Mouse (Mus musculus): ENCODE data around the gene Tmem95. TPM values are rescaled to one million over a fixed set of nuclear protein-coding genes. Genes with fewer than 3 reads are reported as not detected.

Gene Tmem95
- polyA plus RNA-seq, 1 experiment from 2014 or later, result not detected

DNA sequence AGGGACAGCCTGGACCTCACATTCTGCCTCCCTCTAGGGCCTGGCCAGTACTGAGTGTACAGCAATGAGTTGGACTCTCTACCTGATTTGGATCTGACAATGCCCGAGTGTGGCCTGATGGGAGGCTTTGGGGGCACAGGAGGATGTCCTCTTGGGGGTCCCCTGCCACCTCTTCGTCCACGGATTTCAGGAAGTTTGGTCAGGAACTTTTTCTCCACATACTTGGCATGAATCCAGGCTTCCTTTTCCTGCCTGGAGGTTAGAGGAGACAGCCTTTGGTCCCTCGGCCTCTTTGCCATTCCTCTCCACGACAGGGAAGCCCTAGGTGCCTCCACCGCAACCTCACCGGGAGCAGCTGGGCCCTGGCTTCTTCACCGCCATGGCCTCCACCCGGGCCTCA, 6.4 kb upstream of the Tmem95 start:
- Histone ChIP-seq H3K36me3 (ENCODE audit: control insufficient read depth, insufficient read depth) (no peaks in the 10 kb centered on the region), H3K4me1 (ENCODE audit: control insufficient read depth, insufficient read depth, low read length) (peaks cover 18% of the 10 kb centered on the region), H3K9me3 (replicated peaks; ENCODE audit: control insufficient read depth, low read length) (no peaks in the 10 kb centered on the region), H3K4me2 (ENCODE audit: low read depth, low read length) (peak overlapping the region; percentile 12; the same call in 1 of the 2 replicates), H3K4me3 (ENCODE audit: low read length) (no peak overlapping the region), H3K27ac (ENCODE audit: low read length) (peak overlapping the region; percentile 12; the same call in 1 of the 2 replicates), H3K27me3 (ENCODE audit: control insufficient read depth, insufficient read depth, low read length) (no peaks in the 10 kb centered on the region), H3K9ac (ENCODE audit: low read length) (no peak overlapping the region)
- ATAC-seq (replicated peaks; ENCODE audit: extremely low read depth, insufficient read depth, low FRiP score), result no peak
- 56% methylated on average over 9 of the region's 9 CpGs for WGBS

DNA sequence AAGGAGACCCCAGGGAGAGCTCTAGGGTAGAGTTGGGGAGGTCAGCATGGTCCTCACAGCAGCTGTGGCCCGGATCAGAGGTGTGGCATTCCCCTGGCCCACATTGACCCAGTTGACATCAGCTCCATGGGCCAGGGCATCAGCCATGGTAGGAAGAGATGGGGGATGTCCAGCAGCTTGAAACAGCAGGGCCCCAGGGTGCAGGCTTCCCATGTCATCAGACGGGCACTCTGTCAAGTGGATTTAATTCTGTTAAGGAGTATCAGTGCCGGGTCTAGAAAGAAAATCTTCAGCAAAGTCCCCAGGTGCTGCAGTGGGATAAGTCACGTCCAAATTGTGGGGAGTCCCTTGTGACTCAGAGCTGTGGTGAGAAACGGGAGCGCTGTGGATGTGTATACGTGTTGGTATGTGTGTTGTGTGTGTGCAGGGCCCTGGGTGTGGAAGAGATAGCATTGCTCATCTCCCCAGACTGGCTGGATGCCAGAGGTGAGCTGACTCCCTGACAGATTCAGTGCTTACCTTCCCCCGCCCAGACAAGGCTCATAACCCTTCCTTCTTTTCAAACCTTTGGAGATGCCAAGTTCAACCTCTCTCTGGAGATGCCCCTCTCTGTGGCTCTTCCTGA, 5.8 kb upstream of the Tmem95 start:
- no peak overlapping the region for H3K4me3 ChIP-seq (ENCODE audit: low read length)
- no peaks in the 10 kb centered on the region for H3K36me3 ChIP-seq (ENCODE audit: control insufficient read depth, insufficient read depth)
- no peak overlapping the region for H3K4me2 ChIP-seq (ENCODE audit: low read depth, low read length)
- H3K27ac ChIP-seq (ENCODE audit: low read length), result peak overlapping the region; percentile 12; the same call in 1 of the 2 replicates
- WGBS, result 74% methylated on average over 8 of the region's 8 CpGs
- H3K27me3 ChIP-seq (ENCODE audit: control insufficient read depth, insufficient read depth, low read length), result no peaks in the 10 kb centered on the region
- no peaks in the 10 kb centered on the region for H3K9me3 ChIP-seq (replicated peaks; ENCODE audit: control insufficient read depth, low read length)
- H3K9ac ChIP-seq (ENCODE audit: low read length), result no peak overlapping the region
- ATAC-seq (replicated peaks; ENCODE audit: extremely low read depth, insufficient read depth, low FRiP score), result no peak
- H3K4me1 ChIP-seq (ENCODE audit: control insufficient read depth, insufficient read depth, low read length), result peaks cover 18% of the 10 kb centered on the region

DNA sequence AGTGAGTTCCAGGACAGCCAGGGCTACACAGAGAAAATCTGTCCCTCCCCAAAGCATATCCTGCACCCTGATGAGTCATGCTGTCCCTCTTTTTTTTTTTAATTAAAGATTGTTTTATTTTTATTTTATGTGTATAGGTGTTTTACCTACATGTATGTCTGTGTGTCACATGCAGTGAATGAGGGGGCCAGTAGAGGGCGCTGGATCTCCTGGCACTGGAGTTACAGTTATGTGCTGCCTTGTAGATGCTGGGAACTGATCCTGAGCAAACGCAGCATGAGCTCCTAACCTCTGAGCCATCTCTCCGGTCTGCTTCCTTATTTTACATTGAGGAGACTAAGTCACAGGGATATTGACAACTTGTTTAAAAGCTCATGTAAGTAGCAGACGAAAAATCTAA, 5.2 kb upstream of the Tmem95 start:
- no peaks in the 10 kb centered on the region for H3K27me3 ChIP-seq (ENCODE audit: control insufficient read depth, insufficient read depth, low read length)

DNA sequence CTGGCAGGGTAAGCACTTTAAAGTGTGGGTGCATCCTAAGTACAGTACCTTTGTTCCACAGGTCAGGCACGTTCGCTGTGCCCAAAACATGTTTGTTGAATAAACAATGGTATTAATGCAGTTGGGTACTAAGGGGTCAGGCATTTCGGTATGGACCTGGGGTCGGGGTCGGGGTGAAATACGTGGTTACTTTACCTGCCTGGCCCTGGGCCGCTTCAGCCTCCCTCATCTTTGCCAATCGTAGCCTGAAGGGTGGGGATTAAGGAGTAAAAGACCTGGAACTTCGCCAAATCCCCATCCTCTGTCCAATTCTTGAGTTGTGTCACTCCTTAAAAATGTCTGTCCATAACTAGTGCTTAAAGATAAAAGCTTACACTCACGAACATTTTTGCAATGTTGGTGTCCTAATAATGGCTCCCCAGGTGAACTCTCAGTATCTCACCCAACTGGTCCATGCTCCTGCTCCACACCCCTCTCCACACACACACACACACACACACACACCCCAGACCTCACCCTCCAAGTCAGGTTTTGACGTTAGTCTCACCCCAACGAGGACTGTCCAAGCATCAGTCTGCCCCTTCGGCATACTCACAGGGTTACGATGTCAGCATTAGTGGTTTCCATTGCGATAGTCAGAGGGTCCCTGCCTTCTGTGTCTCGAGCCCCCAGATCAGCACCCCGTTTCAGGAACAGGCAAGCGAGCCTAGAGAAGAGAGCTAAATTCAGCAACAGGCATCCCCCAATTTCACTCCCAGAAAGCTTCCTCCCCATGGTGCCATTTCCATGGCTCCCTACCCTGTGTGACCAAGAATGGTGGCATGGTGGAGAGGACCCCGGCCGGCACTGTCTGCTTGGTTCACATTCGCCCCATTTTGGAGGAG, 4.2 kb upstream of the Tmem95 start:
- H3K4me1 ChIP-seq (ENCODE audit: control insufficient read depth, insufficient read depth, low read length), result peaks cover 22% of the 10 kb centered on the region
- H3K36me3 ChIP-seq (ENCODE audit: control insufficient read depth, insufficient read depth), result no peaks in the 10 kb centered on the region
- ATAC-seq (replicated peaks; ENCODE audit: extremely low read depth, insufficient read depth, low FRiP score), result no peak
- WGBS, result 59% methylated on average over 21 of the region's 21 CpGs
- peak overlapping the region; percentile 94 for H3K27ac ChIP-seq (ENCODE audit: low read length)
- no peaks in the 10 kb centered on the region for H3K9me3 ChIP-seq (replicated peaks; ENCODE audit: control insufficient read depth, low read length)
- H3K4me3 ChIP-seq (ENCODE audit: low read length), result peak overlapping the region; percentile 69
- H3K4me2 ChIP-seq (ENCODE audit: low read depth, low read length), result peak overlapping the region; percentile 93
- no peaks in the 10 kb centered on the region for H3K27me3 ChIP-seq (ENCODE audit: control insufficient read depth, insufficient read depth, low read length)
- peak overlapping the region; percentile 81 for H3K9ac ChIP-seq (ENCODE audit: low read length)

More for the DNA sequence above, 5.2 kb upstream of the Tmem95 start:
- Histone ChIP-seq H3K4me1 (ENCODE audit: control insufficient read depth, insufficient read depth, low read length) (peaks cover 18% of the 10 kb centered on the region), H3K27ac (ENCODE audit: low read length) (no peak overlapping the region), H3K4me3 (ENCODE audit: low read length) (no peak overlapping the region), H3K4me2 (ENCODE audit: low read depth, low read length) (no peak overlapping the region), H3K9ac (ENCODE audit: low read length) (no peak overlapping the region), H3K36me3 (ENCODE audit: control insufficient read depth, insufficient read depth) (no peaks in the 10 kb centered on the region), H3K9me3 (replicated peaks; ENCODE audit: control insufficient read depth, low read length) (no peaks in the 10 kb centered on the region)
- no peak for ATAC-seq (replicated peaks; ENCODE audit: extremely low read depth, insufficient read depth, low FRiP score)
- 62% methylated on average over 4 of the region's 4 CpGs for WGBS

DNA sequence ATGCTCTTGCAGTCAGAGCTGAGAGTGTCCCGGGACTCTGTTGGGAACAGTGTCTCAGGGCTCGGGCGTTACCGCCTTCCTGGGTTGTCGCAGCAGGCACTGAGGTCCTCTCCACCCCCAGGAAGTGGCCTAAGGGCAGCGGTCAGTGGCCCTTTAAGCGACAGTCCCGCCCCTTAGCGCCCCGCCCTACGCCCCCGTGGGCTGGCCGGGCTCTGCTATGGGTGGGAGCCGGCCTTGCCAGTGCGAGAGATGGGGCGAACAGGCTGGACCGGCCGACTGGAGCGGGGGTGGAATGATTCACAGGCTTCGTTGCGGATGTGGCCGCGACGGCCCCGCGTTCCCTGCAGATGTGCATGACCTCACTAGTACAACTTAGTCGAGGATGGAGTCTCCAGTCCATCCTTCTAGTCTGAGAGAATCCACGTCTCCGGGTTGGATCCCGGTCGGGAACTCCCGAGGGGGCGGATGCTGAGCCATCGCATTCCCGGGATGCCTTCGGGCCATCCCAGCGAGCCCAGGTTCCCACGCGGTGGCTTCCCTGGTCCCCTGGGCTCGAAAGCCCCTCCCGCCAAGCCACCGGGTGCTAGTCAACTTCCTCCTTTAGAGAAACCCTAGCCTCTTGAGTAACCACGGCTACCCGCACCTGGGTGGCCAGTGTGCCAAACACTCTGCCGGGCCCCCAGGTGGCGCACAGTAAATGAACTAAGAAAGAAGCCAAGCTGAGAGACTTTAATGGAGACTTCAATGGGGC, 3.2 kb upstream of the Tmem95 start, which contains the start of gene Kctd11:
TSS of gene Kctd11 (minus strand) at position 554 of the 751 bp plus-strand sequence.
- peak; percentile 87 for ATAC-seq (replicated peaks; ENCODE audit: extremely low read depth, insufficient read depth, low FRiP score)
- 0% methylated on average over 42 of the region's 46 CpGs for WGBS
- Histone ChIP-seq H3K9ac (ENCODE audit: low read length) (peak within 1 kb of the TSS; percentile 81), H3K4me1 (ENCODE audit: control insufficient read depth, insufficient read depth, low read length) (peaks cover 23% of the 10 kb centered on the region), H3K27ac (ENCODE audit: low read length) (peak within 1 kb of the TSS; percentile 94), H3K4me2 (ENCODE audit: low read depth, low read length) (peak within 1 kb of the TSS; percentile 93), H3K4me3 (ENCODE audit: low read length) (peak within 1 kb of the TSS; percentile 69), H3K36me3 (ENCODE audit: control insufficient read depth, insufficient read depth) (no peaks in the 10 kb centered on the region), H3K27me3 (ENCODE audit: control insufficient read depth, insufficient read depth, low read length) (no peaks in the 10 kb centered on the region), H3K9me3 (replicated peaks; ENCODE audit: control insufficient read depth, low read length) (no peaks in the 10 kb centered on the region)

DNA sequence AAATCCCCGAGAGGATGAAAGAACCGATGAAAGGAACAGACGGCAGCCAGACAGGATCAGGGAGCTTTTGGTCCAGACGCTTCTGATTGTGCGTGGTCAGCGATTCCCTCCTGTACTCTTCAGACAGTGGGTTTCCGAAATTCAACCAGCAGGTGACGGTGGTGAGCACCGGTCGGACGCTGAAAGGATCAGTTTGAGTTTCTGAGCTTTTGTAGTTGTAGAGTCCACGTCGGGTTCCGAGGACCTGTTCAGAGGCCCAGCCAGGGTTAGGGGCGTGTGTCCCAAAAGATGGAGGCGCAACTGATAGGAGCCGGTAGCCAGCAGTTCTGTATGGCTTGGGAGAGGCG, 2.7 kb upstream of the Tmem95 start:
- Histone ChIP-seq H3K27ac (ENCODE audit: low read length) (peak overlapping the region; percentile 94), H3K27me3 (ENCODE audit: control insufficient read depth, insufficient read depth, low read length) (no peaks in the 10 kb centered on the region), H3K4me2 (ENCODE audit: low read depth, low read length) (peak overlapping the region; percentile 93), H3K9ac (ENCODE audit: low read length) (peak overlapping the region; percentile 81), H3K36me3 (ENCODE audit: control insufficient read depth, insufficient read depth) (no peaks in the 10 kb centered on the region), H3K4me3 (ENCODE audit: low read length) (peak overlapping the region; percentile 69), H3K9me3 (replicated peaks; ENCODE audit: control insufficient read depth, low read length) (no peaks in the 10 kb centered on the region), H3K4me1 (ENCODE audit: control insufficient read depth, insufficient read depth, low read length) (peaks cover 23% of the 10 kb centered on the region)
- ATAC-seq (replicated peaks; ENCODE audit: extremely low read depth, insufficient read depth, low FRiP score), result peak; percentile 52
- 0% methylated on average over 18 of the region's 18 CpGs for WGBS

DNA sequence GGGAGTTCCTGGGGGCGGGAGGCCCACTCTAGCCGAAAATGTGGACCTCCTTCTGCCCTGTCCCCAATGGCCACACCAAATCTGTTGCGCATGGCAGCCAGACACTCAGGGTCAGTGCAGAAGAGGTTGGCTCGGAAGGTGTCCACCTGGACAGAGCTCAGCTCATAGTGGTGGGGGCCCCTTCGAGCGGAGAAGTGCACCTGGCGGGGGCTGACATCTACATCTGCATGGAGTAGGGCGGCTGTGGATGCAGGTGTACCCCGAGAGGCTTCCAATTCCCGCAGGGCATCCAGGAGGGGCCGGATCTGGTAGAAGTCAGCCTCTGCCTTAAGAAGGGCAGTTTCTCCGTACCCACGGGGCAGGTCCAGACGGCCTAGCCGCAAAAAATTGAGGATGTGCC, 1.9 kb upstream of the Tmem95 start:
- Histone ChIP-seq H3K9me3 (replicated peaks; ENCODE audit: control insufficient read depth, low read length) (no peaks in the 10 kb centered on the region), H3K4me2 (ENCODE audit: low read depth, low read length) (peak overlapping the region; percentile 93), H3K36me3 (ENCODE audit: control insufficient read depth, insufficient read depth) (no peaks in the 10 kb centered on the region), H3K27me3 (ENCODE audit: control insufficient read depth, insufficient read depth, low read length) (no peaks in the 10 kb centered on the region), H3K4me1 (ENCODE audit: control insufficient read depth, insufficient read depth, low read length) (peaks cover 23% of the 10 kb centered on the region), H3K4me3 (ENCODE audit: low read length) (peak overlapping the region; percentile 69), H3K27ac (ENCODE audit: low read length) (no peak overlapping the region), H3K9ac (ENCODE audit: low read length) (peak overlapping the region; percentile 81)
- 53% methylated on average over 15 of the region's 15 CpGs for whole genome bisulfite sequencing
- ATAC-seq (replicated peaks; ENCODE audit: extremely low read depth, insufficient read depth, low FRiP score), result no peak

DNA sequence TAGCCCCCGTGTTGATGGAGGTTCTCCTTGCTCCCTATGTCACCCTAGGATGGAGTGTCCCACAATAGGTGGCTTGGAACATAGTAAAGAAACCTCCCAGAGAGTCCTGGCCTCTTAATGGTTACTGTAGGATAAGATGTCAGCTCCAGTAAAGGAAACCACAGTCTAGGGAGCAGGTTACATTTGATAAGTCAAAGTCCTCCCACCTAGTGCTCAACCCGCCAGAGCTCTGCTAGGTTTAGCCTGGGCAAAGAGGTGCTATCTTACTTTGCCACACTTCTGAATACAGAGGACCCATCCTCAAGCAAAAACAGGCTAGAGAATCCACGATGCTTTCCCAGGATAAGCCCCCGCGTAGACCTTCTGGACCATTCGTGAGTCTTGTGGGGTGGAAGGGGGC, 1.1 kb upstream of the Tmem95 start:
- H3K4me3 ChIP-seq (ENCODE audit: low read length), result no peak overlapping the region; the same call in 1 of the 2 replicates
- 85% methylated on average over 6 of the region's 6 CpGs for WGBS
- H3K27me3 ChIP-seq (ENCODE audit: control insufficient read depth, insufficient read depth, low read length), result no peaks in the 10 kb centered on the region
- peak overlapping the region; percentile 93 for H3K4me2 ChIP-seq (ENCODE audit: low read depth, low read length)
- peaks cover 20% of the 10 kb centered on the region for H3K4me1 ChIP-seq (ENCODE audit: control insufficient read depth, insufficient read depth, low read length)
- no peaks in the 10 kb centered on the region for H3K9me3 ChIP-seq (replicated peaks; ENCODE audit: control insufficient read depth, low read length)
- no peak overlapping the region for H3K27ac ChIP-seq (ENCODE audit: low read length)
- no peaks in the 10 kb centered on the region for H3K36me3 ChIP-seq (ENCODE audit: control insufficient read depth, insufficient read depth)
- no peak for ATAC-seq (replicated peaks; ENCODE audit: extremely low read depth, insufficient read depth, low FRiP score)
- H3K9ac ChIP-seq (ENCODE audit: low read length), result no peak overlapping the region; the same call in 1 of the 2 replicates
